Mouse (Mus musculus) megakaryocyte, embryonic 14.5 days (primary cell): ENCODE data around the gene 4933409G03Rik.

Experiments
- FLI1 ChIP-seq: IDR thresholded peaks from 2 replicates; pipeline ENCODE4 v1.6.1; 2012; ENCODE audit warnings: low read length, inconsistent platforms, mixed read lengths
- GATA1 ChIP-seq: IDR thresholded peaks from 3 replicates; pipeline ENCODE4 v1.6.1; 2012; ENCODE audit warnings: mixed read lengths, low read length, inconsistent platforms, borderline replicate concordance

DNA sequence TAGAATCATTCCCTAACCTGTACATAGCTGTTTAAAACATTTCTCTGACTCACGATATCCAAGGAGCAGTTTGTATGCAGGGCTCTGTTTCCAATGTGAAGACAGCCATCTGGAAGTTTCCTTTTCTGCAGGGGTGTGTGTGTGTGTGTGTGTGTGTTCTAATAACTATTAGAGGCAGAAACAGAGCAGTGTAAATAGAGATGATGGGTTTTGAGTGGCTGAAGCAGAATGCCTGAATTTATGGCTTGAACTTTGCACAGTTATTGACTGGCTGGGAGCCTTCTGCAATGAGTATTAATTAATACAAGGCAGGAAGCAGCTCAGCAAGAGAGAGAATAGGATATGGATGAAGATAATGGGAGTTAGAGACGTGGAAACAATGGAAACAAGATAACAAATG, 38.0 kb upstream of the 4933409G03Rik start:
- TF ChIP-seq GATA1: no peak
- TF ChIP-seq FLI1: no peak
